Mouse (Mus musculus): ENCODE measurements around the gene Vps26a. TPM values are rescaled to one million over a fixed set of nuclear protein-coding genes. Genes with fewer than 3 reads are reported as not detected.

Gene Vps26a
- polyA plus RNA-seq, 1 experiment from 2014 or later = 79.2 TPM

DNA sequence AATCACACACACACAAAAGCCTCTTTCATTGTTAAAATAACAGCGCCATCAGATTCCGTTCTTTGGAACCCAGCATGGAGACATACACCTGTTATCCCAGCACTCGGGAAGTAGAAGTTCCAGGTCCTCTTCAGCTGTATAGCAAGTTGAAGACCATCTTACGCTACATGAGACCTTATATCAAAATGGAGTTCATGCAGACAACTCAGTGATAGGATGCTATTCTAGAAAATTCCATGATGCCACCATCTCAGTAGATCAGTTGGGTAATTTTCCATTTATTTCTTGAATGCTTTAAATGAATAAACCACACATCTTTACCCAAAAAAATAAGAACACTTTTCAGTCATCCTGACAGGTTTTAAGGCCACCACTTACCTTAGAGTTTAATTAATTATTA is 20.5 kb upstream of the Vps26a start:
- H3K9me3 ChIP-seq (ENCODE audit: control insufficient read depth, low read length) = no peaks in the 10 kb centered on the region
- H3K27ac ChIP-seq (replicated peaks in 1 of 2; ENCODE audit: control insufficient read depth in 1 of 2, insufficient read depth in 1 of 2, low read depth in 2 of 2, low read length in 2 of 2) = no peak overlapping the region
- H3K4me1 ChIP-seq (ENCODE audit: control insufficient read depth in 2 of 2, insufficient read depth in 2 of 2, low read length in 2 of 2) = peaks cover 4 to 9% of the 10 kb centered on the region in 2 experiments; a peak in 1 of 4 replicates
- H3K9ac ChIP-seq (ENCODE audit: low read length) = no peak overlapping the region
- peaks cover 15% of the 10 kb centered on the region; the same call in 1 of the 2 replicates for H3K27me3 ChIP-seq (ENCODE audit: control insufficient read depth, insufficient read depth, low read length)
- no peaks in the 10 kb centered on the region for H3K36me3 ChIP-seq (ENCODE audit: control insufficient read depth, insufficient read depth, low read length)
- H3K4me3 ChIP-seq (ENCODE audit: control insufficient read depth in 1 of 2, insufficient read depth in 1 of 2, low read depth in 1 of 2, low read length in 2 of 2) = no peak overlapping the region
- H3K4me2 ChIP-seq (ENCODE audit: low read length) = 0 out of 2 replicates have a peak overlapping the region, but pooled peaks have one; percentile 62
- no peak for ATAC-seq (ENCODE audit: insufficient number of reproducible peaks, insufficient read depth, low FRiP score, low read depth)
- 90% methylated on average over 4 of the region's 4 CpGs for WGBS

DNA sequence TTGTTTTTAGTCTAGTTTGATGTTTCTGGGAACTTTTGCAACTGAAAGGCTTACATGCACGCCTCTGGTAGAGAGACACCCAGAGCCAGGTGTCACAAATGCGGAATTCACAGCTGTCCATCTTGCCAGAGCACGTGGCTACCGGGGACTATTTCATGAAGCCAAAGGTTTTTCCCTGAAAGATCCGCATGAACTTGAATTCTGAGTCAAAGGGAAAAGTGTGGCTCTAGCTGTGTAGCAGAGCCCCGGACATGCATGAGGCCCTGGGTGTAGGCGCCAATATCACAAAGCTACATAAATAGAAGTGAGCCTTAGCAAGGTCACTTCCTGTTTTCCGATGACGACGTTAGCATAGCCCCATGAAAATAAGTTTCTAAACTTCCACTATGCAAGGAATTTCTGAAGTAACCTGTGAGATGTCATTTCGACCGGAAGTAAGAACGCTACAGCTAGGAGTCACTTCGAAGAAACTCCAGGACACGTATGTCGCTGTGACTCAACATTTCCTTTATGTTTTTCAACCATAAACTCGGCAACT is 19.5 kb upstream of the Vps26a start:
- H3K27me3 ChIP-seq (ENCODE audit: control insufficient read depth, insufficient read depth, low read length) = peaks cover 15% of the 10 kb centered on the region; the same call in 1 of the 2 replicates
- H3K27ac ChIP-seq (replicated peaks in 1 of 2; ENCODE audit: control insufficient read depth in 1 of 2, insufficient read depth in 1 of 2, low read depth in 2 of 2, low read length in 2 of 2) = peak overlapping the region in 1 of 2 experiments; percentile 30; a peak in 1 of 4 replicates
- H3K4me2 ChIP-seq (ENCODE audit: low read length) = 0 out of 2 replicates have a peak overlapping the region, but pooled peaks have one; percentile 16
- peaks cover 4 to 9% of the 10 kb centered on the region in 2 experiments; a peak in 1 of 4 replicates for H3K4me1 ChIP-seq (ENCODE audit: control insufficient read depth in 2 of 2, insufficient read depth in 2 of 2, low read length in 2 of 2)
- no peaks in the 10 kb centered on the region for H3K36me3 ChIP-seq (ENCODE audit: control insufficient read depth, insufficient read depth, low read length)
- 68% methylated on average over 17 of the region's 17 CpGs for WGBS
- H3K9ac ChIP-seq (ENCODE audit: low read length) = no peak overlapping the region
- H3K9me3 ChIP-seq (ENCODE audit: control insufficient read depth, low read length) = no peaks in the 10 kb centered on the region
- ATAC-seq (ENCODE audit: insufficient number of reproducible peaks, insufficient read depth, low FRiP score, low read depth) = no peak
- H3K4me3 ChIP-seq (ENCODE audit: control insufficient read depth in 1 of 2, insufficient read depth in 1 of 2, low read depth in 1 of 2, low read length in 2 of 2) = no peak overlapping the region

DNA sequence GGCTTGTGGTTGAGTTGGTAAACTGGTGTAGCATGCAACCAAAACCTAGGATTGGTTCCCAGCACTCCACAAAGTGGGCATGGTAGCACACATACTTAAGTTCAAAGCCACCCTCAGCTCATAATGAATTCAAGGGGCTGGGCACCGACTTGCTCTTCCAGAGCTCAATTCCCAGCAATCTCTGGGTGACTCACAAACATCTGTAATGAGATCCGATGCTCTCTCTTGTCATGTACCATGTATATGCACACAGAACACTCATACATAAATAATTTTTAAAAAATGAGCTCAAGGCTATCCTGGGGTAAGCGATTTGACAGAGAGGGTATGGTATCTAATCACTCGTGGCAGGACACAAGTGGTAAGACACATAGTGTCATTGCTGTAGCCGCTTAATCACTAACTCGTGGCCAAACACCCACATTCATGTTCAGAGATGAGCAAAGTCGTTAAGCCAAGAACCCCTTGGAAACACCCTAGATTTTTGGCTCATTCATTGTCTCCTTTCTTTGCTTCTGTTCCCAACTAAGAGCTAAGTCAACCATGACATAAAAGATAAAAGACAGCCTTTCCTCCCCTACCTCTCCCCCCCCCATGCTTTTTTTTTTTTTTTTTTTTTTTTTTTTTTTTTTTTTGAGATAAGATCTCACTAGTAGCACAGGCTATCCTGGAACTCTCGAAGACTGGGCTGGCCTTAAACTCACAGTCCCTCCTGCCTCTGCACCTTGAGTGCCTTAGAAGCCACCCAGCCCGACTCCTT is 18.8 kb upstream of the Vps26a start:
- no peak overlapping the region for H3K27ac ChIP-seq (replicated peaks in 1 of 2; ENCODE audit: control insufficient read depth in 1 of 2, insufficient read depth in 1 of 2, low read depth in 2 of 2, low read length in 2 of 2)
- no peak overlapping the region for H3K9ac ChIP-seq (ENCODE audit: low read length)
- peaks cover 4 to 9% of the 10 kb centered on the region in 2 experiments; a peak in 1 of 4 replicates for H3K4me1 ChIP-seq (ENCODE audit: control insufficient read depth in 2 of 2, insufficient read depth in 2 of 2, low read length in 2 of 2)
- H3K27me3 ChIP-seq (ENCODE audit: control insufficient read depth, insufficient read depth, low read length) = peaks cover 15% of the 10 kb centered on the region; the same call in 1 of the 2 replicates
- H3K4me3 ChIP-seq (ENCODE audit: control insufficient read depth in 1 of 2, insufficient read depth in 1 of 2, low read depth in 1 of 2, low read length in 2 of 2) = no peak overlapping the region
- H3K36me3 ChIP-seq (ENCODE audit: control insufficient read depth, insufficient read depth, low read length) = no peaks in the 10 kb centered on the region
- no peak for ATAC-seq (ENCODE audit: insufficient number of reproducible peaks, insufficient read depth, low FRiP score, low read depth)
- 73% methylated on average over 9 of the region's 9 CpGs for WGBS
- no peaks in the 10 kb centered on the region for H3K9me3 ChIP-seq (ENCODE audit: control insufficient read depth, low read length)
- H3K4me2 ChIP-seq (ENCODE audit: low read length) = no peak overlapping the region

DNA sequence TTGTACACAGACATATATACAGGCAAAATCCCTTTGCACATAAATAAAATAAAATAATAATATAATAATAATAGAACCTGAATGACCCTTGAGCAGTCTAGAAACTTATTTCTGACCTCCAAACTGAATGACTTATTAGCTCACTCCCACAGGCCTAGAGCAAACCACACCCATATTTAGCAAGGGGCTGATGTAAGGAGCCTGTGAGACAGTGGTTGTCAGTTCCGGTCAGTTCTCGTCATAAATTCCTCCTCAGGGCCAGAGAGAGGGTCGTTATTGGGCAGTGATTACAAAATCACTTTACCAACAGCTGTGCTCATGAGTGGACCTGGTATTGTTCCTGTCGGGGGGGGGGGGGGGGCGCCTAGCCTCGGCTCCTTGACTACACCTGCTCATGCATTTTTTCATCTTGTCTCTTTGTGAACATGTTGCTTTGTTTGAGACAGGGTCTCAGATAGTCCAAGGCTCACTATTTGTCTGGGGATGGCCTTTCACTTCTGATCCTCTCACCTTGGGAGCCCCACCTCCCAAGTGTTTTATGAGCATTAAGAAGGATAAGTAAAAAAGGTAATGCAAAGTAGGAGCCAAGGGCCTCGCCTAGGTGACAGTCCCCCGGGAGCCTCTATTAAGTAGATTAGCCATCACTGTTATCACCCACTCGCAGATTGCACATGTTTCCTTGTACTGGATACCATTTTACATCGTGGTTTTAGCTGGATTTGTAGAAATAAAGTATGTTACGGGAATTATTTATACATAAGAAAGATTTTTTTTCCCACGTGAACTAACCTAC is 17.4 kb upstream of the Vps26a start:
- H3K27ac ChIP-seq (replicated peaks in 1 of 2; ENCODE audit: control insufficient read depth in 1 of 2, insufficient read depth in 1 of 2, low read depth in 2 of 2, low read length in 2 of 2) = no peak overlapping the region
- H3K4me1 ChIP-seq (ENCODE audit: control insufficient read depth in 2 of 2, insufficient read depth in 2 of 2, low read length in 2 of 2) = peaks cover 6 to 9% of the 10 kb centered on the region in 2 experiments; a peak in 1 of 4 replicates
- no peak overlapping the region for H3K4me2 ChIP-seq (ENCODE audit: low read length)
- H3K9me3 ChIP-seq (ENCODE audit: control insufficient read depth, low read length) = no peaks in the 10 kb centered on the region
- H3K9ac ChIP-seq (ENCODE audit: low read length) = no peak overlapping the region
- H3K4me3 ChIP-seq (ENCODE audit: control insufficient read depth in 1 of 2, insufficient read depth in 1 of 2, low read depth in 1 of 2, low read length in 2 of 2) = no peak overlapping the region
- no peak for ATAC-seq (ENCODE audit: insufficient number of reproducible peaks, insufficient read depth, low FRiP score, low read depth)
- no peaks in the 10 kb centered on the region for H3K36me3 ChIP-seq (ENCODE audit: control insufficient read depth, insufficient read depth, low read length)
- 73% methylated on average over 12 of the region's 12 CpGs for WGBS
- H3K27me3 ChIP-seq (ENCODE audit: control insufficient read depth, insufficient read depth, low read length) = peaks cover 12% of the 10 kb centered on the region; the same call in 1 of the 2 replicates

DNA sequence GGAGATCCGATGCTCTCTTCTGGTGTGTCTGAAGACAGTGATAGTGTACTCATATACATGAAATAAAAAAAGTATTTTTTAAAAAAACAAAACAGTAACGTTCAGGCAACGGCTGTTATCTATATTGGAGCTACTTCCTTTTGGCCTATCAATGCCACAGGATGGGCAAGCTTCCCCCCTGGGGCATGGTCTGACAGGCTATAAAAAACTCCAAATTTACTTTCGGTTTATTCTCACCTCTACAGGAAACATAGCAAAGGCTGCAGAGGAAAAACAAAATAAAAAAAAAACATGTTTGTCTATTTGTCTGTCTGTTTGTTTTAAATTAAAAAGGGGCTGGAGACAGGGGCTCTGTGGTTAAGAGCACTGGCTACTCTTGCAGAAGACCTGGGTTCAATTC is 16.7 kb upstream of the Vps26a start:
- no peak overlapping the region for H3K4me2 ChIP-seq (ENCODE audit: low read length)
- no peaks in the 10 kb centered on the region for H3K36me3 ChIP-seq (ENCODE audit: control insufficient read depth, insufficient read depth, low read length)
- H3K9ac ChIP-seq (ENCODE audit: low read length) = no peak overlapping the region
- no peak overlapping the region for H3K27ac ChIP-seq (replicated peaks in 1 of 2; ENCODE audit: control insufficient read depth in 1 of 2, insufficient read depth in 1 of 2, low read depth in 2 of 2, low read length in 2 of 2)
- peaks cover 3 to 6% of the 10 kb centered on the region in 2 experiments; a peak in 1 of 4 replicates for H3K4me1 ChIP-seq (ENCODE audit: control insufficient read depth in 2 of 2, insufficient read depth in 2 of 2, low read length in 2 of 2)
- 0 out of 2 replicates have a peak, but pooled peaks cover 5% of the 10 kb centered on the region for H3K27me3 ChIP-seq (ENCODE audit: control insufficient read depth, insufficient read depth, low read length)
- no peaks in the 10 kb centered on the region for H3K9me3 ChIP-seq (ENCODE audit: control insufficient read depth, low read length)
- no peak overlapping the region for H3K4me3 ChIP-seq (ENCODE audit: control insufficient read depth in 1 of 2, insufficient read depth in 1 of 2, low read depth in 1 of 2, low read length in 2 of 2)
- no peak for ATAC-seq (ENCODE audit: insufficient number of reproducible peaks, insufficient read depth, low FRiP score, low read depth)
- WGBS = 53% methylated on average over 4 of the region's 4 CpGs

DNA sequence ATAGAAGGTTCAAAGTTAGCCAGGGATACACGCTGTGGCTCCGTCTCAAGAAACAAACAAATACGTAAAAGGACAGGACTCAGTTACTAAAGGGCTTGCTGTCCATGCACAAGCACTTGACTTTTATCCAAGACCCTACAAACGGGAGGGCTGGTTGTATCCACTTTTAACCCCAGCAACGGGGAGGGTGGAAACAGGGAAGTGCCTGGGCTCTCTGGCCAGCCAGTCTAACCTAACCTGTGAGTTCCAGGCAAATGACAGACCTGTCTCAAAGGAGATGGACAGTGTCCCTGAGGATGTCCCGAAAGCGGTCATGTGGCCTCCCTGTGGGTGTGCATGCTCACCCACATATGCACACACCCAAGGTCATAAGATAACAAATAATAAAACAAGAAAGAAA is 15.3 kb upstream of the Vps26a start:
- Histone ChIP-seq H3K4me2 (ENCODE audit: low read length) (no peak overlapping the region), H3K27me3 (ENCODE audit: control insufficient read depth, insufficient read depth, low read length) (no peaks in the 10 kb centered on the region), H3K4me3 (ENCODE audit: control insufficient read depth in 1 of 2, insufficient read depth in 1 of 2, low read depth in 1 of 2, low read length in 2 of 2) (no peak overlapping the region), H3K9ac (ENCODE audit: low read length) (no peak overlapping the region), H3K27ac (replicated peaks in 1 of 2; ENCODE audit: control insufficient read depth in 1 of 2, insufficient read depth in 1 of 2, low read depth in 2 of 2, low read length in 2 of 2) (no peak overlapping the region), H3K36me3 (ENCODE audit: control insufficient read depth, insufficient read depth, low read length) (no peaks in the 10 kb centered on the region), H3K9me3 (ENCODE audit: control insufficient read depth, low read length) (no peaks in the 10 kb centered on the region), H3K4me1 (ENCODE audit: control insufficient read depth in 2 of 2, insufficient read depth in 2 of 2, low read length in 2 of 2) (peaks cover 0 to 2% of the 10 kb centered on the region in 2 experiments; a peak in 1 of 4 replicates)
- WGBS = 70% methylated on average over 7 of the region's 7 CpGs
- ATAC-seq (ENCODE audit: insufficient number of reproducible peaks, insufficient read depth, low FRiP score, low read depth) = no peak

DNA sequence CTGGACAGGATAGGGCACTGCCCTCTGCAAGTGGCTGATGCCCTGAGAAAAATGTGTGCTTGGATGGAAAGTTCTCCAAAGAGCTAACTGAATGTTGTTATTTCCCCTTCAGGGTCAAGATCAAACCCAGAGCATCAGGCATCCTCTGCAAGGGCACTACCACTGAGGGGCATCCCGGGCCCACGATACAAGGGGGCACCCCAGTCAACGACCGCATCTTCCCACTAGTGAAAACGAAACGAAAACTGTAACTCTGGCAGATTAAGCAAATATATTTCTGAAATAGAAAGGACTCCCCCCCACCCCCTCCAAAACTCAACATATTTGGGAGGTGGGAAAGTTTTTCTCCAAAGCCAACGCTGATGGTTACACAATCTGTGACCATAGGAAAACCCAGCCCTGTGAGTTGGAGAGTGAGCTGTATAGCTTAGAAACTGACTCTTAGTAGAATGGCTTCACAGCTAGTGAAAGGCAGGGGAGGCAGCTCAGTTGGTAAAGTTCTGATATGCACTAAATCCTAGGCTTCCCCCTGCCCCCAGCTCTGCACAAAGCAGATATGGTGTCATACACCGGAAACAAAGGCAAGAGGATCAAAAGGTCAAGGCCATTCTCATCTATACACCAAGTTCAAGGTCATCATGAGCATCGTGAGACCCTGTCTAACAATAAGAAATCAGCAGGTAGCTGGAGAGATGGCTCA is 14.5 kb upstream of the Vps26a start:
- Histone ChIP-seq H3K4me2 (ENCODE audit: low read length) (no peak overlapping the region), H3K36me3 (ENCODE audit: control insufficient read depth, insufficient read depth, low read length) (no peaks in the 10 kb centered on the region), H3K9ac (ENCODE audit: low read length) (no peak overlapping the region), H3K27me3 (ENCODE audit: control insufficient read depth, insufficient read depth, low read length) (no peaks in the 10 kb centered on the region), H3K27ac (replicated peaks in 1 of 2; ENCODE audit: control insufficient read depth in 1 of 2, insufficient read depth in 1 of 2, low read depth in 2 of 2, low read length in 2 of 2) (no peak overlapping the region), H3K9me3 (ENCODE audit: control insufficient read depth, low read length) (no peaks in the 10 kb centered on the region), H3K4me3 (ENCODE audit: control insufficient read depth in 1 of 2, insufficient read depth in 1 of 2, low read depth in 1 of 2, low read length in 2 of 2) (no peak overlapping the region), H3K4me1 (ENCODE audit: control insufficient read depth in 2 of 2, insufficient read depth in 2 of 2, low read length in 2 of 2) (peaks cover 0 to 2% of the 10 kb centered on the region in 2 experiments; a peak in 1 of 4 replicates)
- 84% methylated on average over 9 of the region's 9 CpGs for WGBS
- ATAC-seq (ENCODE audit: insufficient number of reproducible peaks, insufficient read depth, low FRiP score, low read depth) = no peak
